Mouse (Mus musculus) kidney, adult 9 months (tissue): ENCODE data around the gene Ms4a10.

Source experiments
- DNase-seq: peaks from one replicate; pipeline ENCODE4 v3.0.0; 2022

Gene Ms4a10

DNA sequence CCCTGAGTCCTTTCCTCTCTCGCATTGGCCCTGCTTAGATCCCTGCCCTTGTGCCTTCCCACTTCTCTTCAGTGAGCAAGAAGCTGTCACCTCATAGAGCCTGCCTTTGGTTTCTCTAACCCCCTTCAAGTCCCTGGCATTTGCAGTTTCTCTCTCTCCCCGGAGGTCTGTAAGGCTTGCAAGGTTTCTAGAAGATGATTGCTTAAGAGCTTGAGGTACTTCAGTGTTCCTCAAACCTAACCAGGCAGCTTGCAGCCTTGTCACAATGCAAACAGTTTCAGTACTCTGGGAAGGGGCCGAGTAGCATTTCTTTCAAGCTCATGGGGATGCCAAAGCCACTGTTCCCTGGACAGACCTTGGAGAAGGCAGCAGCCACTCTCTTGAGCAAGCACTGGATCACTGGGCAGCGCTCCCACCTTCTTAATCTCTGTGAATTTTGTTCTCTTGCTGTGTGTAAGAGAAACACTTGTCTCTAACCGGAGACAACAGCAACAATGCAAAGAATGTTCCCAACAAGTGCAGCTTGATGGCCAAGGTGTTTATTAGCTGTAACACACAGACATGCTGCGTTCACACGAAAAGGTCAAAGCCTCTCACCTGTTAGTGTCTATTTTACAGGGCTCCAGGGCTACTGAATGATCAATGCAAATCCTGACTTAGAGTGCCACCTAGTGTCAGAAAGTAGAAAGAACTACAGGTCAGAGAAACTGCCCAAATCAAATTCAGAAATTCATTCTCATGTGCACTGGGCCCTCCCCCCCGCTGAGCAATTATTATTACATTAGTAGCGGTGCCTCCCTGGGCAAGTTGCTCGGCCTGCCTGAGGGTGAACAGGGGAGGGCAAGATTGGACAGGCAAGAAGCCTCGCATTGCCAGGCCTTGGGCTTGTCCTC is 15.1 kb downstream of the Ms4a10 start:
- DNase-seq: peak; percentile 77

DNA sequence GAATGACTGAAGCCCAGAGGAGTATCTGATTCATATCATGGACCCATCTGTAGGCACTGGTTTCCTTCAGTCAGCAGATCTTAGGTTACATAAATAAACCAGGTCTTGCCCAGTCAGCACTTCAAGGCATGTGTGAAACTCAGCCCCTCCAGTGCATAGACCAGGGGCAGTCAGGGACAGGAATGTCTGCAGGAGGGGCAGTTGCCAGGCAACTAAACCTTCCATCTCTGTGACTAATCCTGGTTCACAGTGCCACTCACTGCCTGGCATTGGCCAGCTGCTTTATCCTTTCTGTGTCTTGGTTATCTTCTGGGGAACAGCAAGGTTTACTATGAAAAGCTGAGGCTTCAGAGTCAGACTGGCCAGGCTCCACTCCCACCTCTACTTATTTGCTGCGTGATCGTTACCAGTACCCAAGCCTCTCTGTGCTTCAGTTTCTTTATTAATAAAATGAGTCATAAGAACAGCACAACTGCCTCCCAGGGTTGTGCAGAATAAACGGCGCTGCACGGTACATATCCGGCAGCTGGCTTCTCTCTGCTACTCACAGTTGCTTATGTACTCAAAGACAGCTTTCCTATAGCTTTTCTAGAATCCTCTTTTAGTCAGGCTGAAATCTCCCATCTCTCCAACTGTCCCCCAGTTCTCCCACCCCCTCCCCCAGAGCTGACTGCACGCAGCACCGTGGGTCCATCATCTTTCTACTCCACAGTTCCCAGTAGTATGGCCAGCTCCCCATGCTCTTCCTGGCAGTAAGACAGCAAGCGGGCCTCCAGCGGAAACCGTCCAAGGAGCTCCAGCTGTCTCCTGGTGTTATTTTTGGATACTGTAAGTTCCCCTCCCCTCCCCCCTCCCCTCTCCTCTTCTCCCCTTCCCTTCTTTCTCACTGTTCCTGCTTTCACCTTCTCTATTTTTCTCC is 22.2 kb downstream of the Ms4a10 start:
- DNase-seq: peak; percentile 26

DNA sequence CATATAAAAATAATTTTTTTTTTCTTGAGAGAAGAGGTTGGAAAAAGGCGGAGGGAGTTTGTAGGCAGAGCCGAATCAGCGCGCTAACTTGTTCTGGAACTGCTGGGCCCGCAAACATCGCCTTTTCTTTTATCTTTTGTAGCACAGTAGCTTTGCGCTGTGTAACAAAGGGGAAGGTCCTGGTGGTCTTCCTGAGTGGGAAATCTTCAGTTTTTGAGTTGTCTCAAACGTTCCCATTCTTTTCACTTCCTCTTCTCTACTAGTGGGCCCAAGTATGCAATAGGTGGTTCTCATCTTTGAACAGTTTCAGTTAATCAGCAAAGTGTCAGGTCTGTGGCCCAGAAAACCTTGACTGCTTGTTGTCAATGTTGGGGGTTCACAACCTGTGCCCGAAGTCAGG is 24.9 kb downstream of the Ms4a10 start:
- no peak for DNase-seq

DNA sequence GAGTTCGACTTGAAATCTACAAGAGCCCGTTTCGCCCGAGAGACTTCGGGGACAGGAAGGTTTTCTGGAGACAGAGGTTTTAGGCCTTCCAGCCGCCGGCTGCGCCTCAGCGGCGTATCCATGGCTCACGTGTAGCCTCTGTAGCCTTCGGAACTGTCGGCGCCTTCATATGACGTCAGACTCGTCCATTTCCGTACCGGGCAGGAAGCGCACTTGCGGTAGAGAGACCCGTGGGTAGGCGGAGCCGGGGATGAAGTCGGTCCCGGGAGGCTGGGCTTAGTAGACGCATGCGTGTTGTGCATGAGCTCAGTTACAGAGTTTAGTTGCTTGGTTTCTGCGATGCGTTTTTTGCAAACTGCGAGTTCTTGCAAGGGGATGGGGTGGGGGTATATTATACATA is 25.4 kb downstream of the Ms4a10 start, which contains the start of gene Ccdc86:
TSS of gene Ccdc86 (minus strand) at position 155 of the 400 bp plus-strand sequence.
- peak; percentile 97 for DNase-seq

DNA sequence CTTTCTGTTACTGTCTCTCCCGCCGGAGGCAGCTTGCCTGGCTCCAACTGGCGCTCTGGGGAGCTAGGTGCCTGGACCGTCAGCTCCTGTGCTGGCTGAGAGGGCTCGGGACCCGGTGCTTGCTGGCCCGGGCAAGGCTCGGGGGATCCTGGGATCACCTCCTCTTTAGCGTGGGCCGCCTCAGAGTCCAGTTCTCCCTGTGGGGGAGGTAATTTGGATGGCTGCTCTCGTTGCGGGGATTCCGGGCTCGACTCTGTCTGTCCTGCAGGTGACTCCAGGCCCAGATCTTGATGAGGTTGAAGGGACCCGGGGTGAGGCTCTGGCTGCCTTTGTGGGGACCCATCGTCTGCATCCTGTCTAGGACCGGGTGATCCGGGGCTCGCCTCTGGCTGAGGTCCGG is 26.1 kb downstream of the Ms4a10 start:
- no peak for DNase-seq

DNA sequence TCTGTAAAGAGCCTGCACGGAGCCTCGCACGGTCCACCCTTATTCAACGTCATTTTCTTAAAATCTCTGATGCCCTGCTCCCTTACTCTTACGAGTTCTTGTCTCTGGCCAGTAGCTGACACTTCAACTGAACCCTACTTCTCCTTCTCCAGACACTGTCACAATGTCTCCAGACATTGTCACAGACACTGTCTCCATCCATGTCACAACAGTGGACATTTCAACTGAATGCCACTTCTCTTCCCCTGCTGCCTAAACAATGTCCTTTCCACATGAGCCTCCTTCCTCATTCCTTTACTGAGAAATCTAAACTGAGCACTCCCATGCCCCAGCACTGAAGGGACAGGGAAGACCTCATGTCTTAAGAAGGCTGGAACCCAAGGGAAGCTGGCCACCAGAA is 27.3 kb downstream of the Ms4a10 start:
- DNase-seq: no peak

DNA sequence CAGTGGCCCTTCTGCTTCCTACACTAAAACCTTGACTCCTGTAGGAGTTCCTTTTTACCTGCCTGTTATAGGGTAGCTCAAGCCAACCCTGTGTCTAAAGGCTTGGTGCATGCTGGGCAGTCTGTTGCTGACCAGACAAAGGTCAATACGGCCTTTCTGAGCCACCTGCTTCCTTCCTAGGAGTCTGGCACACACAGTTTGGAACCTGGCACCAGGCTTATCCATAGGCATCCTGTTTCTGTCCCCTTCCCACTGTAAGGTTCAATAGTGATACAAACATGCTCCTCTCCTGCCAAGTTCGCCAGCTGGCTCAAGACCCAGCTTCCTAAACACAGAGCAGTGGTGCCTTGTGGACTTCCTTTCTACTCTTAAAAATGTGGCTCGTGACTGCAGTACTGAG is 28.0 kb downstream of the Ms4a10 start:
- no peak for DNase-seq

DNA sequence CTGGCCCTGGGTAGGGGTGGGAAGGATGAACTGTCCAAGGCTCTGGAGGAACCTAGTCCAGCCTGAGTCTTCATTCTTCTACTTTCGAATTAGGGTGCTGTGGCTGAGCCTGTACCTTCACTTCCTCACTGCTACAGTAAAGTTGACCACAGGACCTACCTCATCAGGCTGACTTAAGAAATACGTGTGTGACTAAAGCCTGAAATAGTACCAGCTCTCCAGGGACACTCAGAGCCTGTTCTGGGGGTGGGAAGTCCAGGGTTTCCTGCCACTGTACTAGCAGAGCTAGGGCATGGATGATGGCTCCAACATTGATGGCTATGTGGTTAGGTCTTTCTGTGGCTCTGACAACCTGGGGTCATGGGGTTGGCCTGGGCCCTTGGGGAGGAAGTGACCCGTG is 30.5 kb downstream of the Ms4a10 start:
- DNase-seq: no peak

DNA sequence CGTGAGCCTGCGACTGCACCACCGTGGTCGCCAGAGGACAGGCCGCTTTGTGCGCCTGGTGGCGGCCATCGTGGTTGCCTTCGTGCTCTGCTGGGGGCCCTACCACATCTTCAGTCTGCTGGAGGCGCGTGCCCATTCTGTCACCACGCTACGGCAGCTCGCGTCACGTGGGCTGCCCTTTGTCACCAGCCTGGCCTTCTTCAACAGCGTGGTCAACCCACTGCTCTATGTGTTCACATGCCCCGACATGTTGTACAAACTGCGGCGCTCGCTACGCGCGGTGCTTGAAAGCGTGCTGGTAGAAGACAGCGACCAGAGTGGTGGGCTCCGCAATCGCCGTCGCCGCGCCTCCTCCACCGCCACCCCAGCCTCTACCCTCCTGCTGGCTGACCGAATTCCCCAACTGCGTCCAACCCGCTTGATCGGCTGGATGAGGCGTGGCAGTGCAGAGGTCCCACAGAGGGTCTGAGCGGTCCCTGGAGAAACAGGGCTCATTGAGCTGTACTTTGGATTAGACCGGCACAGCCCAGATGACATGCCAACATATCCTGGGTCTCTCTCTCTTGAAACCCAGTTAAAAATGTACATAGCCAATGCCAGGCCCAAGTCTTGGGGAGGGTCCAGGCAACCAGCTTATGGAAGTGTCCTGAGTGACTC is 33.5 kb downstream of the Ms4a10 start:
- no peak for DNase-seq

DNA sequence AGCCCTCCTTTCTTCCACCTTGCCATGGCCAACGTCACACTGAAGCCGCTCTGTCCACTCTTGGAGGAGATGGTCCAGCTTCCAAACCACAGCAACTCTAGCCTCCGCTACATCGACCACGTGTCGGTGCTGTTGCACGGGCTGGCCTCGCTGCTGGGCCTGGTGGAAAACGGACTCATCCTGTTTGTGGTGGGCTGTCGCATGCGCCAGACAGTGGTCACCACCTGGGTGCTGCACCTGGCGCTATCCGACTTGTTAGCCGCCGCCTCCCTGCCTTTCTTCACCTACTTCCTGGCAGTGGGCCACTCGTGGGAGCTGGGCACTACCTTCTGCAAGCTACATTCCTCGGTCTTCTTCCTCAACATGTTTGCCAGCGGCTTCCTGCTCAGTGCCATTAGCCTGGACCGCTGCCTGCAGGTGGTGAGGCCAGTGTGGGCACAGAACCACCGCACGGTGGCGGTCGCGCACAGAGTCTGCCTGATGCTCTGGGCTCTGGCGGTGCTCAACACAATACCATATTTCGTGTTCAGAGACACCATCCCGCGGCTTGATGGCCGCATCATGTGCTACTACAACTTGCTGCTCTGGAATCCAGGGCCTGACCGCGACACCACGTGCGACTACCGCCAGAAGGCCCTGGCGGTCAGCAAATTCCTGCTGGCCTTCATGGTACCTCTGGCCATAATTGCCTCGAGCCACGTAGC is 34.2 kb downstream of the Ms4a10 start:
- peak; percentile 74 for DNase-seq

DNA sequence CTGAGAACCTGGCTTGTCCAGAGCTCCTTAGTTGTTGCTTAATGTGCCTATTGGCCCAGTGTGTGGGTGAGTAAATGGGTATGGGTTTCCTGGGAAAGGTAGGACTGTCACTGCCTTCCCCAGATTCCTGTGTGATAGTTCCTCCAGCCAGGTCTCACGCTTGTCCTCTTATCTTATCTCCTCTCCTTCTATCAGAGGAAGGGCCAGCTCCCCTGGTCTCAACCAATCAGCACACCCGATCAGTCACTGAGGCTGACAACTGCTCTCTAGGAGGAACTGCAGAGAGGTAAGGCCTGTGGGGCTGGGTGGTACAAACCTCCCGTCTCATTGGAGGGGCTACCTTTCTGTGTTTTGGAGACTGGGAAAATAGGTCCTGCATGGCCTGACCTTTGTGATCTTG is 35.7 kb downstream of the Ms4a10 start:
- DNase-seq: no peak

DNA sequence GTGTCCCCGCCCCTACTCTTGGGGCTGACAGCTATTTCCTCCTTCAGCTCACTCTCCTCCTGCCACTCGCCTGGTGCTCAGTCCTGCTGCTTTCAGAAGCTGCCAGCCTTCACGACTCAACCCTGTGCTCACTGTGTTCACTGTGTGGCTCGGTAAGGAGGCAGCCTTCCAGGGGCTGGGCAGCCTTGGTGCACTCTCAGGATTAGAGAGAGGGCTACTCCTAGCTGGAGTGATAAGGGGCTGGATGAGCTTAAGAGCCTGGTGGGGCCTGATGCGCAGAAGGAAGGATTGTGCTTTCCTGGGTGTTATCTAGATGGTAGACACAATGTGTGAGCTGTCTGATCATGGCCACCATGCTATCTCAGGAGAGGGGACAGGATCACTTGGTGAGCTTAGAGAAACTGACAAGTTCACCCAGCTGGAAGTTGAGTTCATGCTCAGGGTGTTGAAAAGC is 37.3 kb downstream of the Ms4a10 start, which contains the start of gene Ptgdr2:
TSS of gene Ptgdr2 (plus strand) at position 51 of the 454 bp plus-strand sequence.
- no peak for DNase-seq

DNA sequence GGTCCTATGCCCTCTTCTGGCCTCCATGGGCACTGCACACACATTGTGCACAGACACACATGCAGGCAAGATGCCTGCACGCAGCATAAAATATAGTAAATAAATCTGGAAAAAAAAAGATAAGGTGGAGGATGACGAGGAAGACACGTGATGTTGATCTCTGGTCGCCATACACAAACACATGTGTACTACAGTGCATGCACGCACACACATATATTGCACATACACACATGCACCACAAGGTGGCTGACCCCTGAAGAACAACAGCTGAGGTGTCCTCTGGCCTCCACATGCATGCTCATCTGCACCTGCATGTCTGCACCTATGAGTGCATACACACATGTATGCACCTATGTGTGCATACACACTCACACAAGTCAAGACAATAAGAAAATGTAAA is 38.4 kb downstream of the Ms4a10 start:
- no peak for DNase-seq

DNA sequence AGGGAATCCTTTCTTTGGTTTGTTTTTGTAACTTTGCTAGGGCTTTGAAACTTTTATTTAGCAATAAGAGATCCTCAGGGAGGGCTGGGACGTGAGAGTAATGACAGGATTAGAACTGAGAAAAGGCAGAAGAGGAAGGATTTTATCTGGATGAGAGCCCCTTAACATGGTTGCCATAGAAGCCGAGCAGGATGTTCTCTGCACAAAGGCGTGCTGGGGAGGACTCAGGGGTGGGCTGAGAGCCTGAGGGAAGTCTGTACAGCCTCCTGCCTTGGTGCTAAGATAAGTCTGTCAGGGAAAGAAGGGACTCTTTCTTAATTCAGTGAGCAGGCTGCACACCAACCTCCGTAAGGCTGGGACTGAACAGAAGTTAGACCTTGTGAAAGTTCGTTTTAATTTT is 39.4 kb downstream of the Ms4a10 start:
- no peak for DNase-seq

DNA sequence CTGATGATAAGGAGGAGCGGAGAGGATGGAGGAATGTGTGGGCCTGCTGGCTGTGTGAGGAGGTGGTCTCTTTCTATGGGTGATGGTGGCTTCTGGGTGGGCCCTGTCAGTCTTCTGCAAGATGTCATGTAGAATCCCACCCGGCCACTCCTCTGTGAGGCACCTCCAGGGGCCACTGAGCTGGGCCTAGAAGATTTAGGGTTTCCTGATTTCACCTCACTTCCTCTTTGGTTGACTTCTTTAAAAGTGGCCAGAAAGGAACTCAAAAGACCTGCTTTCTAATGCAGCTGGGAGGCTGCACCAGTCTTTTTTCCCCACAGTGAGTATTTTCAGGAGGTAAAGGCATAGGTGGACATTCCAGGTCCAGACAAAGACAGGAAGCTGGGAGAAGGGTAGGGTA is 43.8 kb downstream of the Ms4a10 start:
- DNase-seq: no peak

DNA sequence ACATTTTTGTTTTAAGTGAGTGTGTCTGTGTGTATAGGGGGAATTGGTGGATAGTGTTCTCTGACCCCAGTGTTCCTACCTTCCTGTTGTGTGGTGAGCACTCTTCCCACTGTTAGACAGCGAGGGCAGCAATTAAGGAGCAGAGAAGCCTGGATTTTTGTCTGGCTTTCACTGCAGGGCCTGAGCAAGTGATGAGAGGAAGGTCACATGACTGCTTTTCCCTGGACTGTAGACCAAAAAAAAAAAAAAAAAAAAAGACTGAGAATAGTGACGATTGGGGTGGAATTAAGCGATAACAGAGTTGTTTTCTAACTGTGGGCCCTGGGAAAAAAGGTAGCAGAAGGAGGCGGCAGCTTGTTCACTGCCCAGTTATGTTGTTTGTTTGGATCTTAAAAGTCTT is 47.8 kb downstream of the Ms4a10 start:
- DNase-seq: no peak

DNA sequence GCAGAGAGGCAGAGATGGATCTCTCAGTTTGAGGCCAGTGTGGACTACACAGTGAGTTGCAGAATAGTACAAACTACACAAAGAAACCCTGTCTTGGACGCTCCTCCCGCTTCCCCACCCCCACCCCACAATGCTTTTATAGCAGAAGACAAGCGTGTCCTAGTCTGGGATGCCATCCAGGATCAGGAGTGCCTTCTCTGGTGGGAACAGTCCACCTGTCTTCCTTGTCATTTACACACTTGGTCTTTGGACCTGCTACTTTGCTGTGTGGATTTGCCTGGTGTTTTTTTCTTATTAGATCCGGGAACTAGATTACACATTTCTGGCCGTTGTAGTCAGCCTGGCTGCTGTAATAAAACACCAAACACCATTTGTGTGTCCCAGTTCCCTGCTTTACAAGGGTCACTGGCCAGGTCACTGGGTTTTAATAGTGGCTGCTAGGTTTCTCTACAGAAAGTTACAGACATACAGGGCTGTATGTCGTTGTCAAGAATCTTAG is 48.3 kb downstream of the Ms4a10 start:
- peak; percentile 68 for DNase-seq

DNA sequence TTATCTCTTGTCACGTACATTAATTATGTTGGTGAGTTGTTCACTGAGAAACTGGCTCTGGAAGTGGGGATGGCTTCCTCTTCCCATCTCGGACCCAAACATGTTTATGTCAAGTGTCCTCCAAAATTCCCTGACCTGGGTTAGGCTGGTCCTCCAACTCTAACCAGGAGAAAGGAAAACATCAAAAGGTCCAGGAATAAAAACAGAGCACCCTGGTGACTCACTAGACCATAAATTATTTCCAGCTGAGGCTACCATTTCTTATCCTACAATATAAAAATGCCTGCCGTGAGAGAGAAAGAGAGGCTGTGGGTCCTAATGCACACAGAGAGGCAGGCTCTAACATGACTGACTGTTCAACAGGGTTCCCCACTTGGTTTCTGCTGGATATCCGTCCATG is 50.2 kb downstream of the Ms4a10 start:
- DNase-seq: no peak

DNA sequence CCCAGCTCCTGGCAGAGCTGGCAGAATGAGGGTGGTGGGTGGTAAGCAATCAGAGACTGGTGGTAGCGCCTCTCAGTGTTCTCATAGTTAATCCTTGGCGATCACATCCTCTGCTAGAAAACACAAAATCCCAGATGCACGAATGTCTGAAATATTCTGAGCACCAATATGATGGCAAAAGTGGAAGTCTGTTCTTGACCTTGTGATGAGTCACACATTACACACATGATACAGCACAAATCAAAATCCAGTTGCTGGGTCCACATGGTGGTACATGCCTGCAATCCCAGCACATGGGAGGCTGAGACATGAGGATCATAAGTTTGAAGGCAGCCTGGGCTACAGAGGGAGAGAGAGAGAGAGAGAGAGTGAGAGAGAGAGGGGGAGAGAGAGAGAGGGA is 53.4 kb downstream of the Ms4a10 start:
- DNase-seq: no peak

DNA sequence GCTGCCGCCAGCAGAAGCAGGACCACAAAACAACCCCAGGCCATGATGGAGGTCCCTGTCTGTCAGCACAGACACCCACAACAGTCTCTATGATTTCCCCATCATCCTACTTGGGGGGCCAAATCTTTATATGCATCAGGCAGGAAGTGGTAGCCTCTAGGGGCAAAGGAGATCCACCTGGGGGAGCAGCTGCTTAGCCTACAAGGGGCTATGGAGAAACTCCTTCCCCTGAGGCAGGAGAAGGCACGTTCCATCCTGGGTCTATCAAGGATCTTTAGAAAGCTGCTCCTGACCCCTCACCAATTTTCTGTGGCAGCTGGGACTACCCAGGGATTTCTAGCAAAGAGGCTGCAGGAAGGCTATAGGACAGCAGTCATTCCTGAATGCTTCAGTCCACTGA is 53.9 kb downstream of the Ms4a10 start, which contains the start of gene Zp1:
TSS of gene Zp1 (minus strand) at position 101 of the 400 bp plus-strand sequence.
- DNase-seq: no peak

DNA sequence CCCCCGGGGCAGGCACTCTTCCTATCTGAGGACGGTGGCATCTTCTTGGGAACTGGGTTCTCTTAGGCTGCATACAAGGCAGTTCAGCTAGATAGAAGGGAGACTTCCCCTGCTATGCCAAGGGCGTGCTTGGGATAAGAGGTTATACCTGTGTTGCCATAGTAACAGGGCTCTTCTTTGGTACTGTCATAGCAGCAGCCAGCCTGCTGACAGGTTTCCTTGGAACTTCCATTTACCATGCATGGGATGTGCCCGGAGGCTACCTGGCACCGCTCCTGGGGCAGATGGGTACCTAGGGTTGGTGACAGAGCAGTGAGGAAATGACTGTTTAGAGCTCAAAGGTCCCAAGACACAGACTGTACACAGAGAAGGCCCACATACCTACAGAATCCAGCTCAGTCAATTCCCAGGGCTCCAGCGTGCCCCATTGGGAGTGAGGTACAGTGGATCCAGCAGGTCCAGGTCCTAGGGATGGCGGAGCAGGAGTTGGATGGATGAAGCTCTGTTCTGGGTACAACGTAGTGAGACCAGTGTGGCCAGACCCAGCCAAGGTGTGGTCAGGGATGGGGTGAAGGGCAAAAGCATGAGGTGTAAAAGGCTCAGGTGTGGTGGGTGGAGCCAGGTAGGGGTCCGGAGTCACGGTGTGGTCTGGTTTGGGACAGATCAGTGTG is 56.0 kb downstream of the Ms4a10 start:
- DNase-seq: no peak

DNA sequence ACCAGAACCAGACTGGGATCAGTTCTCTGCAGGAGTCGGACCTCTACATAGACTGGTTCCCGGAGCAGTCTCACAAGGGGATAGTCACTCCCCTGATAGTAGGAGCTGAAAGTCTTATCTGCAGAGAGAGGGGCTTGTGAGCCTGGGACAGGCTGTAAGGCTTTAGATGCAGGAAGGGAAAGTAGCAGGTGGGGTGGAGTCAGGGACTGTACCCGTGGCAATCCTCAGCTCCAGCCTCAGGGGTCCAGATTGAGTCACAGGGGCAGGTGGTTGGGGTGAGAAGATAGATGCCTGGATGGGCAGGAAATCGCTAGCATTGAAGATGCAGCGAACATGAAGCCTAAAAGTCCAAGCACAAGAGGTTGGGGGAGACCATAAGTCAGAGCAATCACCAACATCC is 58.0 kb downstream of the Ms4a10 start:
- DNase-seq: no peak
